Comparison of ENCODE assay signal across 29 mouse cellular contexts in genomic region chr6:147799009-147799727, GRCm38 (mm10).
DNase-seq lines count a peak whose midpoint lies in the region; ATAC-seq lines count a peak whose summit lies in the region.
"Had no signal": no experiment of that assay in that cellular context is flagged by ENCODE, and none has a peak within 500 bp of the region (broad histone marks: within the 10 kb centered on the region; RNA-seq: fewer than 3 reads in every experiment).

No protein-coding gene starts in this region.

- H3K4me2 ChIP-seq in intestine, embryonic 15.5 days (replicated peaks) = no peak overlapping the region
- H3K4me2 ChIP-seq in intestine, embryonic 16.5 days (ENCODE audit: low read depth, low read length) = no peak overlapping the region
- no peak overlapping the region for H3K4me2 ChIP-seq in kidney, embryonic 14.5 days (replicated peaks; ENCODE audit: low read depth, low read length)
- H3K4me2 ChIP-seq: forebrain, embryonic 13.5 days; heart, embryonic 12.5 days; kidney, embryonic 15.5 days; limb, embryonic 12.5 days; liver, embryonic 15.5 days; lung, embryonic 14.5 days; midbrain, embryonic 12.5 days had no signal

- no peaks in the 10 kb centered on the region for H3K9me3 ChIP-seq in intestine, embryonic 15.5 days
- H3K9me3 ChIP-seq in intestine, embryonic 16.5 days (ENCODE audit: control insufficient read depth, low read length) = no peaks in the 10 kb centered on the region
- H3K9me3 ChIP-seq in kidney, embryonic 14.5 days (ENCODE audit: control insufficient read depth, low read length) = no peaks in the 10 kb centered on the region
- H3K9me3 ChIP-seq: forebrain, embryonic 13.5 days; heart, embryonic 12.5 days; kidney, embryonic 15.5 days; limb, embryonic 12.5 days; liver, embryonic 15.5 days; midbrain, embryonic 12.5 days had no signal

- no peaks in the 10 kb centered on the region for H3K27me3 ChIP-seq in intestine, embryonic 15.5 days (replicated peaks)
- H3K27me3 ChIP-seq in intestine, embryonic 16.5 days (replicated peaks; ENCODE audit: control insufficient read depth, insufficient read depth, low read length) = no peaks in the 10 kb centered on the region
- H3K27me3 ChIP-seq in kidney, embryonic 14.5 days (ENCODE audit: control insufficient read depth, insufficient read depth, low read length) = no peaks in the 10 kb centered on the region
- H3K27me3 ChIP-seq: forebrain, embryonic 13.5 days; heart, embryonic 12.5 days; kidney, embryonic 15.5 days; limb, embryonic 12.5 days; liver, embryonic 15.5 days; midbrain, embryonic 12.5 days had no signal

- WGBS in intestine, embryonic 15.5 days = 73% methylated on average over 9 of the region's 9 CpGs
- 73% methylated on average over 9 of the region's 9 CpGs for WGBS in intestine, embryonic 16.5 days
- WGBS in kidney, embryonic 14.5 days = 78% methylated on average over 9 of the region's 9 CpGs

- H3K4me3 ChIP-seq in intestine, embryonic 15.5 days (replicated peaks) = no peak overlapping the region
- no peak overlapping the region for H3K4me3 ChIP-seq in intestine, embryonic 16.5 days (ENCODE audit: low read length)
- no peak overlapping the region for H3K4me3 ChIP-seq in kidney, embryonic 14.5 days (ENCODE audit: low read length)
- H3K4me3 ChIP-seq: forebrain, embryonic 13.5 days; gastrocnemius, adult 2 months; heart, adult 2 months; heart, embryonic 12.5 days; kidney, embryonic 15.5 days; left cerebral cortex, adult 2 months; limb, embryonic 12.5 days; liver, embryonic 15.5 days; midbrain, embryonic 12.5 days had no signal

- no peaks in the 10 kb centered on the region for H3K36me3 ChIP-seq in intestine, embryonic 15.5 days
- H3K36me3 ChIP-seq in intestine, embryonic 16.5 days (ENCODE audit: control insufficient read depth, insufficient read depth, low read length) = no peaks in the 10 kb centered on the region
- no peaks in the 10 kb centered on the region for H3K36me3 ChIP-seq in kidney, embryonic 14.5 days (ENCODE audit: control insufficient read depth, insufficient read depth, low read length)
- H3K36me3 ChIP-seq: heart, embryonic 12.5 days; kidney, embryonic 15.5 days; limb, embryonic 12.5 days; liver, embryonic 15.5 days; midbrain, embryonic 12.5 days had no signal

- no peaks in the 10 kb centered on the region for H3K4me1 ChIP-seq in intestine, embryonic 15.5 days (replicated peaks)
- no peaks in the 10 kb centered on the region for H3K4me1 ChIP-seq in intestine, embryonic 16.5 days (ENCODE audit: control insufficient read depth, insufficient read depth, low read length)
- no peaks in the 10 kb centered on the region for H3K4me1 ChIP-seq in kidney, embryonic 14.5 days (ENCODE audit: control insufficient read depth, insufficient read depth, low read length)
- H3K4me1 ChIP-seq: forebrain, embryonic 13.5 days; heart, embryonic 12.5 days; kidney, embryonic 15.5 days; liver, embryonic 15.5 days; midbrain, embryonic 12.5 days had no signal

- ATAC-seq in intestine, embryonic 15.5 days = 0 out of 2 replicates have a peak, but pooled peaks have one; percentile 58
- ATAC-seq in intestine, embryonic 16.5 days = no peak
- ATAC-seq in common myeloid progenitor, adult 5-6 weeks (replicated peaks; ENCODE audit: low read depth, poor library complexity, severe bottlenecking) = peak; percentile 96
- peak; percentile 91 for ATAC-seq in megakaryocyte progenitor cell, adult 5-6 weeks (replicated peaks; ENCODE audit: poor library complexity)
- no peak for ATAC-seq in kidney, embryonic 14.5 days (ENCODE audit: low FRiP score, low TSS enrichment)
- ATAC-seq: CD4-positive, CD25-positive, alpha-beta regulatory T cell, adult 4 months; forebrain, embryonic 13.5 days; hindbrain, postnatal 0 days; intestine, postnatal 0 days had no signal

- peak; percentile 63 for DNase-seq in 416B (ENCODE audit: low read depth)
- no peak for DNase-seq in spleen, postnatal 14 days (ENCODE audit: low spot score in 2 of 2)
- DNase-seq in ovary, postnatal 14 days (ENCODE audit: low spot score) = no peak
- DNase-seq: cerebellum, adult 18-20 months; cerebellum, postnatal 10 days; gastrocnemius, adult 2 months; gastrocnemius, postnatal 36 days; heart, adult 2 months; kidney, postnatal 25 days; retina, postnatal 1 day; right cerebral cortex, postnatal 25 days; thymus, adult 18-20 months; thymus, postnatal 25 days had no signal

- H3K27ac ChIP-seq in intestine, embryonic 15.5 days = no peak overlapping the region
- H3K27ac ChIP-seq in intestine, embryonic 16.5 days (ENCODE audit: low read length) = no peak overlapping the region
- no peak overlapping the region for H3K27ac ChIP-seq in kidney, embryonic 14.5 days (ENCODE audit: low read depth, low read length)
- H3K27ac ChIP-seq: forebrain, embryonic 13.5 days; gastrocnemius, adult 2 months; heart, adult 2 months; hindbrain, postnatal 0 days; kidney, embryonic 15.5 days; left cerebral cortex, adult 2 months; limb, embryonic 12.5 days; liver, embryonic 15.5 days; midbrain, embryonic 12.5 days had no signal

- no peak overlapping the region for H3K9ac ChIP-seq in intestine, embryonic 15.5 days
- no peak overlapping the region for H3K9ac ChIP-seq in intestine, embryonic 16.5 days (ENCODE audit: low read depth, low read length)
- no peak overlapping the region for H3K9ac ChIP-seq in kidney, embryonic 14.5 days (ENCODE audit: low read depth, low read length)
- H3K9ac ChIP-seq: forebrain, embryonic 13.5 days; heart, embryonic 12.5 days; kidney, embryonic 15.5 days; limb, embryonic 12.5 days; liver, embryonic 15.5 days; lung, embryonic 14.5 days; midbrain, embryonic 12.5 days had no signal

Comparison
In these comparisons a context has a peak if more than half of its experiments do, and no peak if none do; other contexts are left out.
1. ATAC-seq: peak in intestine, embryonic 15.5 days (single experiment), common myeloid progenitor, adult 5-6 weeks (single experiment) and megakaryocyte progenitor cell, adult 5-6 weeks (single experiment); none in intestine, embryonic 16.5 days (single experiment) and kidney, embryonic 14.5 days (single experiment).